Mouse (Mus musculus): Measurements from ENCODE around the gene Slc2a3. TPM values are rescaled to one million over a fixed set of nuclear protein-coding genes. Genes with fewer than 3 reads are reported as not detected.
A peak's percentile ranks its signal among the peaks of the same experiment; 100 is the strongest.

Gene Slc2a3
- polyA plus RNA-seq, 1 experiment from 2014 or later: 40.1 TPM

DNA sequence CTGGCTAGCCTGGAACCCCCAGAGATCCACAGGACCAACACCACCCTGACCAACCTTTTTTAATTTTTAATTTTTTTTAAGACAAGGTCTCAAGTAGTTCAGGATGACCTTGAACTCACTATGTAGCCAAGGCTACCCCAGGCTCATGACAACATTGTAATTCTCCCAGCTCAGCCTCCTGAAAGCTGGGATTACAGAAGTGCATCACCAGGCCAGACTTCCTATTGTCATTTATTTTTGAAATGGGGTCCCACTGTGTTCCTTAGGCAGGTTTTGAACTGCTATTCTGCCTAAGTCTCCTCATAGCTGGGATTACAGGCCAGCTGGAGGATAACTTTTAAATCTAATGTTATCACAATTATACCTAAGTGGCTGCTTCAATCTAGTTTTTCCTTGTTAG is 39.5 kb downstream of the Slc2a3 start:
- Histone ChIP-seq H3K4me3 (replicated peaks; ENCODE audit: low read length) (peak overlapping the region; percentile 38; the same call in 1 of the 2 replicates), H3K4me2 (replicated peaks) (peak overlapping the region; percentile 52), H3K36me3 (replicated peaks; ENCODE audit: control insufficient read depth, insufficient read depth) (no peaks in the 10 kb centered on the region), H3K9ac (peak overlapping the region; percentile 60; the same call in 1 of the 2 replicates), H3K9me3 (ENCODE audit: control insufficient read depth, low read length) (no peaks in the 10 kb centered on the region), H3K27me3 (ENCODE audit: control insufficient read depth, insufficient read depth, low read length) (no peaks in the 10 kb centered on the region), H3K4me1 (replicated peaks; ENCODE audit: control insufficient read depth, insufficient read depth, low read length) (peaks cover 15% of the 10 kb centered on the region; the same call in 1 of the 2 replicates), H3K27ac (no peak overlapping the region)
- ATAC-seq (ENCODE audit: low FRiP score) (no peak), DNase-seq (ENCODE audit: low spot score) (no peak)

DNA sequence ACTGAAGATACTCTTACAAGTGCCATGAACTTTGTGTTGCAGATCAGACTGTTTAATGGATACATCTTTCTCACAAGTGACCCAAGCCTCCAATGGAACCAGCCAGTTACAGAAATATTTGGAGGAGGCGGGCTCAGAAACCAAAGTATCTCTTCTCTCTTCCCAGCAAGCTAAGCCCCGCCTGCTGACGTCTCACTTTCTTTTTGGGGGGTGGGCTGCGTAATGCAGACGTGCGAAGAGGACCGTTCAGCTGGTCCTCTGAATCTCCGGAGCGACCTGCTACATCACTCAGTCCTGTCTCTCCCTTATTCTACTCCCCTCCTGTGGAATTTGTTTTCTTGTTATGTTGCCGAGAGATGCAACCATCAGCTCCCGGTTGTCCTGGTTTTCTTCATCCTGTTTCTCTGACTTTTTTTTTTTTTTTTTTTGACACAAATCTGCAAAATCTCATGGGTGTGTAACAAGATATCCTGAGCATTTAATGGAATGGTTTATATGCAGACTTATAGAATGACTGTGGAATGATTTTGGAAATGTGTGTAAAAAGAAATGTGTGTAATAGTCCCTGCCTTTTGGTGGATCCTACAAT is 40.3 kb downstream of the Slc2a3 start:
- Histone ChIP-seq H3K4me1 (replicated peaks; ENCODE audit: control insufficient read depth, insufficient read depth, low read length) (peaks cover 10% of the 10 kb centered on the region; the same call in 1 of the 2 replicates), H3K36me3 (replicated peaks; ENCODE audit: control insufficient read depth, insufficient read depth) (no peaks in the 10 kb centered on the region), H3K4me3 (replicated peaks; ENCODE audit: low read length) (peak overlapping the region; percentile 38), H3K27me3 (ENCODE audit: control insufficient read depth, insufficient read depth, low read length) (no peaks in the 10 kb centered on the region), H3K9ac (peak overlapping the region; percentile 60), H3K9me3 (ENCODE audit: control insufficient read depth, low read length) (no peaks in the 10 kb centered on the region), H3K4me2 (replicated peaks) (peak overlapping the region; percentile 52), H3K27ac (peak overlapping the region; percentile 62; the same call in 1 of the 2 replicates)
- under 1% methylated on average over 11 of the region's 11 CpGs for WGBS
- DNase-seq (ENCODE audit: low spot score) (peak; percentile 90), ATAC-seq (ENCODE audit: low FRiP score) (peak; percentile 79)

DNA sequence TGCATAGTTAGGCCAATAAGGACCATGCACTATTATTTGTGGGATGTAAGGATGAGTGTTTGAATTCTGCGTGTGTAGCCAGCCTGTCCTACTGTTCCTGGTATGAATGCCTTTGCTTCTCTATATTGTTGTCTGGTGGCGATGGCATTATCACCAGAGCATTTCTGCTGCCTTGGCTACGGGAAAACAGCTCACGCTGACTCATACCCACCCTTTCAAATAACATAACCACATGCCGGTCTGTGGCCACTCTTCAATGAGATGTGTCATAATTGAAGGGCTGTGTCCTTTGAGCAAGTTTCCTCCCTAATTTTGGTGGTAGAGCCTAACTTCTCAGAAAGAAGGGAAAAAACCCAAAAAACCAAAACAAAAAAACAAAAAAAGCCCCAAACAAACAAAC is 42.7 kb downstream of the Slc2a3 start:
- DNase-seq (ENCODE audit: low spot score) (no peak), ATAC-seq (ENCODE audit: low FRiP score) (no peak)
- no peaks in the 10 kb centered on the region for H3K36me3 ChIP-seq (replicated peaks; ENCODE audit: control insufficient read depth, insufficient read depth)
- H3K9me3 ChIP-seq (ENCODE audit: control insufficient read depth, low read length): no peaks in the 10 kb centered on the region
- H3K4me1 ChIP-seq (replicated peaks; ENCODE audit: control insufficient read depth, insufficient read depth, low read length): peaks cover under 1% of the 10 kb centered on the region; the same call in 1 of the 2 replicates
- no peaks in the 10 kb centered on the region for H3K27me3 ChIP-seq (ENCODE audit: control insufficient read depth, insufficient read depth, low read length)
- H3K4me2 ChIP-seq (replicated peaks): no peak overlapping the region
- H3K27ac ChIP-seq: no peak overlapping the region
- 51% methylated on average over 5 of the region's 5 CpGs for WGBS
- no peak overlapping the region for H3K4me3 ChIP-seq (replicated peaks; ENCODE audit: low read length)
- H3K9ac ChIP-seq: no peak overlapping the region

- Histone ChIP-seq H3K4me3 (replicated peaks; ENCODE audit: low read length) (no peak overlapping the region), H3K27ac (no peak overlapping the region), H3K9ac (no peak overlapping the region), H3K4me1 (replicated peaks; ENCODE audit: control insufficient read depth, insufficient read depth, low read length) (no peaks in the 10 kb centered on the region), H3K4me2 (replicated peaks) (no peak overlapping the region), H3K36me3 (replicated peaks; ENCODE audit: control insufficient read depth, insufficient read depth) (no peaks in the 10 kb centered on the region), H3K9me3 (ENCODE audit: control insufficient read depth, low read length) (no peaks in the 10 kb centered on the region), H3K27me3 (ENCODE audit: control insufficient read depth, insufficient read depth, low read length) (no peaks in the 10 kb centered on the region)
- ATAC-seq (ENCODE audit: low FRiP score): no peak
- DNase-seq (ENCODE audit: low spot score): no peak
- 72% methylated on average over 2 of the region's 2 CpGs for WGBS
These were observed 45.5 kb downstream of the Slc2a3 start for GRCm38 (mm10) chr6:122755913-122756312.

DNA sequence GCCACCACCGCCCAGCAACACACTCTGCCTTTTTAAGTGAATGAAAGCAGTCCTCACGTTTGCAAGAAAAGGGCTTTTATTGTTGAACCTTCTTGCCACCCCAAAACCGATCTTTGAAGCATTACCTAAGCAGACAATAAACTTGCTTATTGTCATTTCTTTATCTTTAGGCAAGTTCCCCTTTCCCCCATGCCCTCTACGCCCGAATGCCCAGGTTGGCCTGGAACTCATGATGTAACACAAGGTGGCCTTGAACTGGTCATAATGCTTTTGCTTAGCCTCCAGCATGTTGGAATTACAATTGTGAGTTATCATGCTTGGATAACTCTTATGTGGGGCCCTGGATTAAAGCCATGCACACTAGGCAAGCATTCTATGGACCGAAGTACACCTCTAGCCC is 50.9 kb downstream of the Slc2a3 start:
- Histone ChIP-seq H3K9me3 (ENCODE audit: control insufficient read depth, low read length) (no peaks in the 10 kb centered on the region), H3K4me3 (replicated peaks; ENCODE audit: low read length) (no peak overlapping the region), H3K4me1 (replicated peaks; ENCODE audit: control insufficient read depth, insufficient read depth, low read length) (no peaks in the 10 kb centered on the region), H3K4me2 (replicated peaks) (no peak overlapping the region), H3K27me3 (ENCODE audit: control insufficient read depth, insufficient read depth, low read length) (0 out of 2 replicates have a peak, but pooled peaks cover 4% of the 10 kb centered on the region), H3K27ac (no peak overlapping the region), H3K9ac (no peak overlapping the region), H3K36me3 (replicated peaks; ENCODE audit: control insufficient read depth, insufficient read depth) (no peaks in the 10 kb centered on the region)
- no peak for DNase-seq (ENCODE audit: low spot score)
- ATAC-seq (ENCODE audit: low FRiP score): no peak
- 79% methylated on average over 6 of the region's 6 CpGs for WGBS

- DNase-seq (ENCODE audit: low spot score) (no peak), ATAC-seq (ENCODE audit: low FRiP score) (no peak)
- Histone ChIP-seq H3K4me3 (replicated peaks; ENCODE audit: low read length) (no peak overlapping the region), H3K27me3 (ENCODE audit: control insufficient read depth, insufficient read depth, low read length) (peaks cover 34% of the 10 kb centered on the region), H3K9ac (no peak overlapping the region), H3K27ac (no peak overlapping the region), H3K4me2 (replicated peaks) (no peak overlapping the region), H3K4me1 (replicated peaks; ENCODE audit: control insufficient read depth, insufficient read depth, low read length) (peaks cover 7% of the 10 kb centered on the region; the same call in 1 of the 2 replicates), H3K9me3 (ENCODE audit: control insufficient read depth, low read length) (no peaks in the 10 kb centered on the region), H3K36me3 (replicated peaks; ENCODE audit: control insufficient read depth, insufficient read depth) (no peaks in the 10 kb centered on the region)
- WGBS: 25% methylated on average over 10 of the region's 10 CpGs
These were observed 56.8 kb downstream of the Slc2a3 start for GRCm38 (mm10) chr6:122744505-122745249.

- 21% methylated on average over 11 of the region's 11 CpGs for WGBS
- no peak overlapping the region for H3K27ac ChIP-seq
- DNase-seq (ENCODE audit: low spot score) (no peak), ATAC-seq (ENCODE audit: low FRiP score) (no peak)
- H3K4me3 ChIP-seq (replicated peaks; ENCODE audit: low read length): no peak overlapping the region
- peaks cover 34% of the 10 kb centered on the region for H3K27me3 ChIP-seq (ENCODE audit: control insufficient read depth, insufficient read depth, low read length)
- H3K4me1 ChIP-seq (replicated peaks; ENCODE audit: control insufficient read depth, insufficient read depth, low read length): peaks cover 7% of the 10 kb centered on the region; the same call in 1 of the 2 replicates
- no peak overlapping the region for H3K4me2 ChIP-seq (replicated peaks)
- no peaks in the 10 kb centered on the region for H3K9me3 ChIP-seq (ENCODE audit: control insufficient read depth, low read length)
- H3K36me3 ChIP-seq (replicated peaks; ENCODE audit: control insufficient read depth, insufficient read depth): 0 out of 2 replicates have a peak, but pooled peaks cover 5% of the 10 kb centered on the region
- H3K9ac ChIP-seq: no peak overlapping the region
These were observed 58.1 kb downstream of the Slc2a3 start for GRCm38 (mm10) chr6:122743353-122743752.

GRCm38 (mm10) chr6:122742228-122742899 is 59.1 kb downstream of the Slc2a3 start:
- H3K27me3 ChIP-seq (ENCODE audit: control insufficient read depth, insufficient read depth, low read length): peaks cover 34% of the 10 kb centered on the region
- H3K4me2 ChIP-seq (replicated peaks): peak overlapping the region; percentile 72
- H3K27ac ChIP-seq: peak overlapping the region; percentile 9; the same call in 1 of the 2 replicates
- peak overlapping the region; percentile 58 for H3K4me3 ChIP-seq (replicated peaks; ENCODE audit: low read length)
- peaks cover 7% of the 10 kb centered on the region; the same call in 1 of the 2 replicates for H3K4me1 ChIP-seq (replicated peaks; ENCODE audit: control insufficient read depth, insufficient read depth, low read length)
- peak overlapping the region; percentile 60 for H3K9ac ChIP-seq
- 0 out of 2 replicates have a peak, but pooled peaks cover 8% of the 10 kb centered on the region for H3K36me3 ChIP-seq (replicated peaks; ENCODE audit: control insufficient read depth, insufficient read depth)
- ATAC-seq (ENCODE audit: low FRiP score) (peak; percentile 79), DNase-seq (ENCODE audit: low spot score) (peak; percentile 75)
- WGBS: 1% methylated on average over 23 of the region's 23 CpGs
- H3K9me3 ChIP-seq (ENCODE audit: control insufficient read depth, low read length): no peaks in the 10 kb centered on the region

Measured in hindbrain, embryonic 14.5 days (tissue).